Mouse (Mus musculus) cerebellum, adult (tissue): ENCODE measurements around the gene C2cd3.

Experiments used
- ATAC-seq: cut with Nextera tagmentation; 2 replicates; pipeline ENCODE4 v1.9.2; 2017; ENCODE audit warnings: mild to moderate bottlenecking, moderate library complexity, mixed read lengths; ENCODE audit not compliant: insufficient number of reproducible peaks, low FRiP score, low TSS enrichment

Gene C2cd3

GRCm38 (mm10) chr7:100495042-100495441, 123.0 kb downstream of the C2cd3 start:
- ATAC-seq = no peak

GRCm38 (mm10) chr7:100495581-100496251, 123.7 kb downstream of the C2cd3 start:
- ATAC-seq = no peak

GRCm38 (mm10) chr7:100496371-100496770, 124.3 kb downstream of the C2cd3 start:
- no peak for ATAC-seq

- ATAC-seq = no peak
Measured at GRCm38 (mm10) chr7:100496791-100497190, 124.8 kb downstream of the C2cd3 start.

- ATAC-seq = no peak
Measured at GRCm38 (mm10) chr7:100497402-100497801, 125.4 kb downstream of the C2cd3 start.

GRCm38 (mm10) chr7:100497982-100498381, 125.9 kb downstream of the C2cd3 start:
- no peak for ATAC-seq

GRCm38 (mm10) chr7:100499465-100499864, 127.4 kb downstream of the C2cd3 start:
- ATAC-seq = no peak

- no peak for ATAC-seq
Measured at GRCm38 (mm10) chr7:100500276-100500977, 128.4 kb downstream of the C2cd3 start.

- ATAC-seq = no peak
Measured at GRCm38 (mm10) chr7:100501027-100501843, 129.2 kb downstream of the C2cd3 start.

GRCm38 (mm10) chr7:100501844-100502373, 129.9 kb downstream of the C2cd3 start:
- ATAC-seq = no peak

GRCm38 (mm10) chr7:100502374-100502922, 130.4 kb downstream of the C2cd3 start:
- ATAC-seq = no peak

- ATAC-seq = no peak
Measured at GRCm38 (mm10) chr7:100503076-100503475, 131.0 kb downstream of the C2cd3 start.

- no peak for ATAC-seq
Measured at GRCm38 (mm10) chr7:100504740-100505487, 132.9 kb downstream of the C2cd3 start.

GRCm38 (mm10) chr7:100506494-100506893, 134.5 kb downstream of the C2cd3 start:
- no peak for ATAC-seq

- no peak for ATAC-seq
Measured at GRCm38 (mm10) chr7:100508670-100509069, 136.6 kb downstream of the C2cd3 start.

- ATAC-seq = no peak
Measured at GRCm38 (mm10) chr7:100511602-100512001, 139.6 kb downstream of the C2cd3 start.

GRCm38 (mm10) chr7:100514573-100514972, 142.5 kb downstream of the C2cd3 start, which contains the start of gene Dnajb13:
Gene Dnajb13 (minus strand): TSS chr7:100514960.
- no peak for ATAC-seq
